Mouse (Mus musculus): ENCODE results near the gene Tacr2. TPM values are rescaled to one million over a fixed set of nuclear protein-coding genes. Genes with fewer than 3 reads are reported as not detected.

The Tacr2 gene
- not detected in 2 replicates for polyA plus RNA-seq (2015; fragmentation: Nextera tagmentation; extraction: Ambion mirVana)

DNA sequence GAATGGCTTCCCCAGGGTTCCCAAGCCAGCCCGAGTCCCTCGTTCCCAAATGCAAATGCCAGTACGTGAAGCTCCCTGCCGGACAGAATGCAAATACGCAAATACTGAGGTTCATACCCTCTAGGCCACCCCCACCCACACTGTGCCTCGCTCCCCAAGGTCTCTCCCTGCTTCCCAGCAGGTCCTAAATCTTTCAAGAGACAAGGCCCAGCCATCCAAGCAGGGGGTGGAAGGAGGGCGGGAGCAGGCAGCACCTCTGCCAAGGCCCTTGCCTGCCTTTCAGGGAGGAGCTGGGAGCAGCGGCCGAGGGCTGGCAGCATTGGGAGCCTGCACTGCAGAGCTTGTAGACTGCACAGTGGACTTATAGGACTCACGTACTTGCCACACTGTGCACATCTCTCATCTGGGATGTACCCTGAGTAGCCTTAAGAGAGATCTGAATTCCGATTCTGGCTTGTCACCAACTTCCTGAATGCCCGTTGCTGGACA is at the start of gene Tacr2:
TSS of gene Tacr2 (plus strand) at position 439 of the 489 bp plus-strand sequence.

GRCm38 (mm10) chr10:62230708-62231394 is 21.4 kb upstream of the Tacr2 start, which contains the start of gene Tspan15:
Tspan15 (minus strand) TSS chr10:62231251.

Other genes with a start within 250 kb of the Tacr2 start
- gene Neurog3, start 119.3 kb upstream of the Tacr2 start, polyA plus RNA-seq (2015; fragmentation: Nextera tagmentation; extraction: Ambion mirVana), result not detected in 2 replicates
- gene Fam241b, start 108.5 kb upstream of the Tacr2 start, polyA plus RNA-seq (2015; fragmentation: Nextera tagmentation; extraction: Ambion mirVana), result 0.82 and 1.2 TPM in 2 replicates
- 25.2 and 25.6 TPM in 2 replicates for gene Tspan15, start 21.2 kb upstream of the Tacr2 start, polyA plus RNA-seq (2015; fragmentation: Nextera tagmentation; extraction: Ambion mirVana)
- 10.8 and 12.1 TPM in 2 replicates for gene Hk1, start 127.5 kb downstream of the Tacr2 start, polyA plus RNA-seq (2015; fragmentation: Nextera tagmentation; extraction: Ambion mirVana)
- 0.09 TPM in 1 of 2 replicates, not detected in the other for gene Hkdc1, start 170.1 kb downstream of the Tacr2 start, polyA plus RNA-seq (2015; fragmentation: Nextera tagmentation; extraction: Ambion mirVana)
- gene 4930507D05Rik, start 197.1 kb downstream of the Tacr2 start, polyA plus RNA-seq (2015; fragmentation: Nextera tagmentation; extraction: Ambion mirVana), result 0.32 and 0.38 TPM in 2 replicates
- gene Supv3l1, start 197.3 kb downstream of the Tacr2 start, polyA plus RNA-seq (2015; fragmentation: Nextera tagmentation; extraction: Ambion mirVana), result 17.5 and 18.9 TPM in 2 replicates
- gene Vps26a, start 234.4 kb downstream of the Tacr2 start, polyA plus RNA-seq (2015; fragmentation: Nextera tagmentation; extraction: Ambion mirVana), result 41.0 and 46.3 TPM in 2 replicates

Measured in skeletal muscle tissue, postnatal 0 days (tissue).